In genomic region chr1:79741002-79741401, GRCm38 (mm10) we compare ENCODE assay signal across 14 mouse cellular contexts. TPM values are rescaled to one million over a fixed set of nuclear protein-coding genes. Genes with fewer than 3 reads are reported as not detected.
DNase-seq lines count a peak whose midpoint lies in the region; ATAC-seq and TF ChIP-seq lines count a peak whose summit lies in the region.
"Had no signal": no experiment of that assay in that cellular context is flagged by ENCODE, and none has a peak within 500 bp of the region (broad histone marks: within the 10 kb centered on the region; RNA-seq: fewer than 3 reads in every experiment).

No protein-coding gene starts in this region.

- no peaks in the 10 kb centered on the region for H3K79me2 ChIP-seq in heart, adult 2 months (replicated peaks; ENCODE audit: control insufficient read depth, insufficient read depth, low read length)

- DNase-seq in heart, adult 2 months: no peak
- DNase-seq in heart, adult 8-10 months (ENCODE audit: low spot score): no peak
- DNase-seq in kidney, postnatal 10 days: peak; percentile 32
- DNase-seq in kidney, adult 18-20 months: no peak
- DNase-seq in frontal cortex, postnatal 10 days (ENCODE audit: low spot score in 2 of 2): no peak
- DNase-seq in embryo, embryonic 9.5 days (ENCODE audit: extremely low spot score): no peak
- DNase-seq: embryo, embryonic 11 days; lung, adult 18-20 months; spleen, adult 18-20 months; thymus, adult 2 months had no signal

- no peak for TF ChIP-seq EP300 in heart, adult 2 months (IDR thresholded peaks at IDR 0.05; ENCODE audit: insufficient read depth, low read depth, low read length)

- ATAC-seq in liver, embryonic 16.5 days (ENCODE audit: low read depth): peak; percentile 65
- ATAC-seq: forebrain, embryonic 16.5 days had no signal

- H3K27ac ChIP-seq in heart, adult 2 months: peak overlapping the region; percentile 31; the same call in 1 of the 2 replicates
- H3K27ac ChIP-seq in brown adipose tissue, adult 24 weeks (replicated peaks; ENCODE audit: low read depth, low read length): peak overlapping the region; percentile 17; the same call in 1 of the 2 replicates
- no peak overlapping the region for H3K27ac ChIP-seq in liver, embryonic 16.5 days (ENCODE audit: low read length)

- WGBS in heart, adult 2 months: 38% methylated on average over 4 of the region's 4 CpGs
- WGBS in liver, embryonic 16.5 days (ENCODE audit: insufficient replicate concordance): 38% methylated on average over 4 of the region's 4 CpGs

- H3K27me3 ChIP-seq in heart, adult 2 months (ENCODE audit: control insufficient read depth, insufficient read depth, low read length): no peaks in the 10 kb centered on the region
- H3K27me3 ChIP-seq in liver, embryonic 16.5 days (ENCODE audit: control insufficient read depth, insufficient read depth, low read depth, low read length): no peaks in the 10 kb centered on the region
- H3K27me3 ChIP-seq: CH12.LX had no signal

- H3K9me3 ChIP-seq in liver, embryonic 16.5 days (replicated peaks; ENCODE audit: control insufficient read depth, low read length): no peaks in the 10 kb centered on the region

- peaks cover 4% of the 10 kb centered on the region; the same call in 1 of the 2 replicates for H3K4me1 ChIP-seq in heart, adult 2 months (ENCODE audit: control insufficient read depth, insufficient read depth, low read length)
- peaks cover 12% of the 10 kb centered on the region; the same call in 1 of the 2 replicates for H3K4me1 ChIP-seq in brown adipose tissue, adult 24 weeks (ENCODE audit: control insufficient read depth, insufficient read depth, insufficient read length, low read length)
- H3K4me1 ChIP-seq in liver, embryonic 16.5 days (ENCODE audit: control insufficient read depth, low read depth, low read length): no peaks in the 10 kb centered on the region

- no peak overlapping the region for H3K9ac ChIP-seq in heart, adult 2 months (ENCODE audit: low read depth, low read length)
- H3K9ac ChIP-seq in liver, embryonic 16.5 days (ENCODE audit: low read depth, low read length): no peak overlapping the region

- no peak overlapping the region for H3K4me3 ChIP-seq in heart, adult 2 months
- no peak overlapping the region for H3K4me3 ChIP-seq in brown adipose tissue, adult 24 weeks (ENCODE audit: insufficient read depth, low read depth, low read length)
- no peak overlapping the region for H3K4me3 ChIP-seq in liver, embryonic 16.5 days (ENCODE audit: low read depth, low read length)

- TF ChIP-seq POLR2A in heart, adult 2 months (IDR thresholded peaks at IDR 0.05; ENCODE audit: insufficient read depth, low read depth, low read length): no peak

- H3K4me2 ChIP-seq in liver, embryonic 16.5 days (ENCODE audit: low read depth, low read length): no peak overlapping the region

- no peaks in the 10 kb centered on the region for H3K36me3 ChIP-seq in heart, adult 2 months (ENCODE audit: control insufficient read depth, insufficient read depth, low read length)
- no peaks in the 10 kb centered on the region for H3K36me3 ChIP-seq in liver, embryonic 16.5 days (ENCODE audit: control insufficient read depth, insufficient read depth)

- intact Hi-C loops in heart, adult 2 months (cut with DNase I): no loop called here

- no peak for TF ChIP-seq CTCF in heart, adult 2 months (IDR thresholded peaks at IDR 0.05)

RNA-seq across cellular contexts. Expression of gene Mrpl44, which starts 34.8 kb away (rescaled TPM):
- 10 to 100 TPM; 61.5 to 66.6 TPM for total RNA-seq in heart, adult 2 months (2021)
- polyA plus RNA-seq in heart, adult 2 months (2012; rRNA removed): 29.4 and 34.1 TPM in 2 replicates
- 10 to 100 TPM; 69.6 to 73.3 (median 72.1) TPM for total RNA-seq in heart, adult 8-10 months (2022)
- 52.1 and 52.2 TPM in 2 replicates for polyA plus RNA-seq in brown adipose tissue, adult 24 weeks (2012; ENCODE audit: insufficient read depth, insufficient read length, missing spikeins)
- 20.3 and 22.3 TPM in 2 replicates for polyA plus RNA-seq in liver, embryonic 16.5 days (2015; fragmentation: Nextera tagmentation; extraction: Ambion mirVana)

RNA-seq across cellular contexts. Expression of gene Wdfy1, which starts 34.9 kb away (rescaled TPM):
- 10 to 100 TPM; 14.0 to 14.9 TPM for total RNA-seq in heart, adult 2 months (2021)
- 15.8 and 23.5 TPM in 2 replicates for polyA plus RNA-seq in heart, adult 2 months (2012; rRNA removed)
- 10 to 100 TPM; 14.7 to 17.5 (median 16.2) TPM for total RNA-seq in heart, adult 8-10 months (2022)
- polyA plus RNA-seq in brown adipose tissue, adult 24 weeks (2012; ENCODE audit: insufficient read depth, insufficient read length, missing spikeins): 4.0 and 5.8 TPM in 2 replicates
- polyA plus RNA-seq in liver, embryonic 16.5 days (2015; fragmentation: Nextera tagmentation; extraction: Ambion mirVana): 13.2 and 13.6 TPM in 2 replicates
